Mouse (Mus musculus) cerebral cortex, adult 2 months (tissue): ENCODE results near the gene Cblb.

Experiments used
- WGBS: fragments of 180-500 bp; shearing (Covaris S2); methylation state at CpG from one replicate; pipeline ENCODE4 v1.1.7; 2018; 5-methylcytosine and 5-hydroxymethylcytosine counted together

Gene Cblb

DNA sequence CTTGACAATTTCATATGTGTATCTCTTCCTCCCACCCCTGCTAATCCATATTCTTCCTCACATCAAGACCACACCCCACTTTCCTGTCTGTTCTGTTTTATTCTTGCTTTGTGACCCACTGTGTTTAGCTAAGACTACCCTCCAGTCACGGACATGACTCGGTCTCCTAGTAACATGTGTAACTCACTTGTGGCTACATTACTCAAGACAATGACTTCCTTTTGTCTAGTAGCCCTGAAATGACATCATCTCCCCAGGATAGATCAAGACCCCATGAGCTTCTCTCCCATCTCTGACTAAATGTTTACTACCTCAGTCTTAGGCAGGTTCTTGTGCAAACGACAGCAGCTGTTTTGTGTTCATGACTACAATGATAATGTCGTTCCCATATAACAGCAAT lies 191.9 kb downstream of the Cblb start:
- 82% methylated on average over 4 of the region's 4 CpGs for WGBS

DNA sequence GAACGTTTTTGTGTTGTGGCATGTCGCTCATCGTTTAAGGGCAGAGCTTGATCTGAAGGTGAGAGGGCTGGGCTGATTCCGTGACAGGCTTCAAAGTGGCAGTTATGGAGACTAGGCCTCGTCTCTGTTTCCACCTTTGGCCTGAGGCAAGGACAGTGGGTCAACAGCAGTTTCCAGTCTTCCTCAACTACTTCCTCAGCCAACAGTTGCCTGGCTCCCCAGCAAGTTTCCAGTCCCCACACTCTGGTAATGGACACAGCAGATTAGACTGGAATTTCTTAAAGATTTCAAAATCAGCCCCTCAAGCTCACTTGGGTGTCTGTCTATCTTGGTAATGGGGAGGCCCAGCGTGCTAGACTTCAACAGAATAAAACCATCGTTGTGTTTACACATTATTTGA lies 198.4 kb downstream of the Cblb start:
- WGBS: 68% methylated on average over 7 of the region's 7 CpGs

DNA sequence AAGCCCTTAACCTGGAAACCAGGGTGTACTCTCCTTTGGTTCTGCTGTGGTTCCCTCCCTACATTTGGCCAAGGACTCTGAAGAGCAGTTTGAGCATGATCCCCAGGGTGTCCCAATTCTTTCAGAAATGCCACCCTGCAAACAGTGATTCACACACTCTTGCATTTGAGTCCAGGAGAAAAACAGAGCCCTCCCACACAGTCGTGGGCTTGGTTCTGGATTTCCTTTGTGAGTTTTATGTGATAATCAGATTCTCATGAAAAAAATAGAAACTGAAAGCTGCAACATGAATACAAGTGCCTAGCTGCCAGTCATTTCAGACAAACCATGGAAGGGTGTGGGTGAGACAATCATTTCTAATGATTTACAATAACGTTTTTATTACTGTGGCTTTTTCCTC lies 198.9 kb downstream of the Cblb start:
- WGBS: 42% methylated on average over 2 of the region's 2 CpGs

DNA sequence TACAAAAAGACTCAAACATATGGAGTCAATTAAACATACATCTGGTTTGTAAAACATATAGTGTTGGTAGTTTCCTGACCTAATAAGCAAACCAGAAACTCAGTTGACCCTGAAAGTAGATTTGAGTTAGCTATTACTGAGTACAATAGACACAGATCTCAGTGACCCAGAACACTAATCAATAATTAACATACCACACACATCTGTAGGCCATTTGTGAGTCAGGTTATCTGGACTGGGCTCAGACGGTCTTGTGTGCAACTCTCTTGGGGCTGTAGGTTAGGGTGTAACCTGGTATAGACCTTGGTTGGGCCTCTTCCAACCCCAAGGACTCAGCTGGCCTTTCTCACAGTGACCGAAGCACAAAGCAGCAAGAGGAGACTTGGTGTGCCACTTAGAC lies 211.1 kb downstream of the Cblb start:
- 89% methylated on average over 2 of the region's 2 CpGs for WGBS

DNA sequence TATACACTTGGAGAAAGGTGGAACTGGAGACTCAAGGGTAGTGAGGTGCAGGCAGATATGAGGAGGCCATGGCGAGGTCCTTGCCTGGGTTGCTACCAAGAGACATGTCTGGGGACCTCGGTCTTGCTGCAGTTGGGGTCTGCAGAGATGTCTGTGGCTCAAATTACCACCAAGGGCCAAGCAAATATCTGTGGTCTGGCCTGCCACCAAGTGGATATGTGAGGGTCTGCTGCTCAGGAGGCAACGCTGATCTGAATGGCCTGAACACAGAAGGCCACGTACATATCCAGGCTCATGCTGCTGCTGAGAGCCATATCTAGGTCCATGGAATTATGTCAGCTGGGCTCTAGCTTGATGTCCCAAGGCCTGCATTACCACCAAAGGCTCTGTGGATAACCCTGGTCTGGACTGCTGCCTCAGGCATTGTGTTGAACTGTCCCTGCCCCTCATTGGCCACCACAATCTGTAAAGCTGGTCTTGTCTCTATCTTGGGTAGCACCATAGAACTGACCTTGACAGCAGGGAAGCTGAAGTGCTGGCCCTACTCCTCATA lies 212.5 kb downstream of the Cblb start:
- 91% methylated on average over 4 of the region's 4 CpGs for WGBS

DNA sequence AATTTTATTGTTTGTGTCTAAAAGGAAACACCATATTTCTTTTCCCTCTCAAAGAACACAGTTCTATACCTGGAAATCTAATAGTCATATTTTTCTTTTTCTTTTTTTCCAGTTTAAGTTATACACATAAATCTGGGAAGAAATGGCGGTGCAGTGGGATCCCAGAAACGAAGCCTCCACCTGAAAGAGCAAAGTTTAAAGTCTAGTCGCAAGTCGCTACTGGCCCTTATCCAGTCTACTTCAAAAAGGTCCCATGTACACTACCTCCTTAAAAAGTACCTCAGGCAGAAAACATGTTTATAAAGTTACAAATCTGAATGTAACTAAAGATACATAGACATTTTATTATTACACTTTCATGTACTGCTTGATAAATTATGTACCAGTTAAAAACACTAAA lies 219.2 kb downstream of the Cblb start:
- WGBS: 97% methylated on average over 4 of the region's 4 CpGs

DNA sequence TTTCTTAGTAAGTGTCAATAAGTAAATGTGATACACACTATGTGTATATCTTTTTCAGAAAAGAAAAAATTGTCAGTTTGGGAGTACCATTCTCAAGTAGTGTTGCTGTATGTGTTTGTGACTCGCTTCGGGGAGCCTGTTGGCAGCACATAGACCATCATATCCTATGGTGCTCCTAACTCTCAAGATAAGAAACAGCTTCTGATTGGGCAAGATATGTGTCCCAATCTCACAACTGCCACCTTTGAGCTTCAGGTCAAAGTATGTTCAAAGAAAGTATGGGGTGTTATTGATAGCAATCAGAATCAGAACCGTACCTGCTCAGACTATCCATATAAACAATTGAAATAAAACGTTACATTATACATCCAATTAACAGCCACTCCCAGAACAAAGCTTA lies 219.9 kb downstream of the Cblb start:
- WGBS: 76% methylated on average over 4 of the region's 4 CpGs
